Mouse (Mus musculus): ENCODE results near the gene Csk.

- TF ChIP-seq CTCF (IDR thresholded peaks at IDR 0.05; ENCODE audit: insufficient read depth, low read depth, low read length) (peak; percentile 59), POLR2A (IDR thresholded peaks at IDR 0.05; ENCODE audit: insufficient read depth, low read depth, low read length) (no peak)
Measured at GRCm38 (mm10) chr9:57655749-57656148, 2.3 kb upstream of the Csk start.
